Mouse (Mus musculus) stomach, embryonic 16.5 days (tissue): Measurements from ENCODE around the gene Naa15. TPM values are rescaled to one million over a fixed set of nuclear protein-coding genes. Genes with fewer than 3 reads are reported as not detected.

Experiments used
- ATAC-seq: fragments of 200-750 bp; cut with Nextera tagmentation; 2 replicates; pipeline ENCODE4 v1.8.0; 2017; ENCODE audit warnings: moderate number of reproducible peaks, moderate TSS enrichment; ENCODE audit not compliant: insufficient read depth, low FRiP score
- H3K27ac ChIP-seq: fragments of 300-500 bp; sonication (generic); 2 replicates; pipeline ENCODE4 v1.5.1; 2014; ENCODE audit warnings: low read length
- H3K27me3 ChIP-seq: fragments of 300-500 bp; sonication (generic); 2 replicates; pipeline ENCODE4 v1.6.1; 2014; ENCODE audit warnings: low read length, control low read depth, mixed read lengths; ENCODE audit not compliant: control insufficient read depth, insufficient read depth
- H3K36me3 ChIP-seq: fragments of 300-500 bp; sonication (generic); 2 replicates; pipeline ENCODE4 v1.6.1; 2014; ENCODE audit warnings: low read length; ENCODE audit not compliant: control insufficient read depth, insufficient read depth
- H3K4me1 ChIP-seq: fragments of 300-500 bp; sonication (generic); 2 replicates; pipeline ENCODE4 v1.6.1; 2014; ENCODE audit warnings: low read length, control low read depth, mixed read lengths; ENCODE audit not compliant: control insufficient read depth, insufficient read depth
- H3K4me2 ChIP-seq: fragments of 300-500 bp; sonication (generic); 2 replicates; pipeline ENCODE4 v1.6.1; 2014; ENCODE audit warnings: low read depth, low read length, mixed read lengths
- H3K4me3 ChIP-seq: fragments of 300-500 bp; sonication (generic); replicated peaks from 2 replicates; pipeline ENCODE4 v1.5.1; 2014; ENCODE audit warnings: mild to moderate bottlenecking, low read length
- H3K9ac ChIP-seq: fragments of 300-500 bp; sonication (generic); 2 replicates; pipeline ENCODE4 v1.6.1; 2014; ENCODE audit warnings: low read length
- H3K9me3 ChIP-seq: fragments of 300-500 bp; sonication (generic); replicated peaks from 2 replicates; pipeline ENCODE4 v1.6.1; 2016; ENCODE audit warnings: low read length, control low read depth; ENCODE audit not compliant: control insufficient read depth
- WGBS: fragments of 180-500 bp; shearing (Covaris S2); extraction: QIAGEN DNeasy Blood & Tissue Kit; methylation state at CpG from one replicate; pipeline ENCODE4 v1.1.7; 2014; 5-methylcytosine and 5-hydroxymethylcytosine counted together
- polyA plus RNA-seq: library from polyadenylated mRNA; unstranded; fragments of >200 nt; fragmentation: Nextera tagmentation; extraction: Ambion mirVana; gene quantifications from 2 replicates; pipeline ENCODE4 v1.2.1, GENCODE M21; 2015

Naa15 gene
- polyA plus RNA-seq, 1 experiment from 2014 or later: 28.9 TPM

GRCm38 (mm10) chr3:51505465-51505864 lies 90.5 kb downstream of the Naa15 start:
- ATAC-seq: no peak
- H3K27ac ChIP-seq: no peak overlapping the region
- H3K9me3 ChIP-seq: no peaks in the 10 kb centered on the region
- no peaks in the 10 kb centered on the region for H3K27me3 ChIP-seq
- no peak overlapping the region for H3K4me3 ChIP-seq
- no peaks in the 10 kb centered on the region for H3K4me1 ChIP-seq
- H3K36me3 ChIP-seq: no peaks in the 10 kb centered on the region
- whole genome bisulfite sequencing: 61% methylated on average over 19 of the region's 19 CpGs
- H3K4me2 ChIP-seq: no peak overlapping the region
- H3K9ac ChIP-seq: no peak overlapping the region

GRCm38 (mm10) chr3:51510903-51511302 lies 96.0 kb downstream of the Naa15 start:
- no peaks in the 10 kb centered on the region for H3K9me3 ChIP-seq
- peak overlapping the region; percentile 48 for H3K9ac ChIP-seq
- H3K4me1 ChIP-seq: no peaks in the 10 kb centered on the region
- H3K4me3 ChIP-seq: peak overlapping the region; percentile 31
- H3K4me2 ChIP-seq: peak overlapping the region; percentile 51
- peak; percentile 47 for ATAC-seq
- H3K36me3 ChIP-seq: 0 out of 2 replicates have a peak, but pooled peaks cover 4% of the 10 kb centered on the region
- 29% methylated on average over 8 of the region's 8 CpGs for WGBS
- no peak overlapping the region for H3K27ac ChIP-seq
- no peaks in the 10 kb centered on the region for H3K27me3 ChIP-seq

- H3K4me3 ChIP-seq: no peak overlapping the region
- H3K4me2 ChIP-seq: no peak overlapping the region
- 93% methylated on average over 5 of the region's 5 CpGs for WGBS
- H3K27me3 ChIP-seq: no peaks in the 10 kb centered on the region
- no peak overlapping the region for H3K9ac ChIP-seq
- H3K9me3 ChIP-seq: no peaks in the 10 kb centered on the region
- no peak for ATAC-seq
- 0 out of 2 replicates have a peak, but pooled peaks cover 4% of the 10 kb centered on the region for H3K36me3 ChIP-seq
- H3K27ac ChIP-seq: no peak overlapping the region
- H3K4me1 ChIP-seq: no peaks in the 10 kb centered on the region
These were observed 97.0 kb downstream of the Naa15 start for GRCm38 (mm10) chr3:51511983-51512382.

- no peaks in the 10 kb centered on the region for H3K4me1 ChIP-seq
- no peak overlapping the region for H3K27ac ChIP-seq
- H3K9ac ChIP-seq: no peak overlapping the region
- no peak overlapping the region for H3K4me3 ChIP-seq
- 69% methylated on average over 4 of the region's 4 CpGs for WGBS
- 0 out of 2 replicates have a peak, but pooled peaks have one; percentile 41 for ATAC-seq
- no peaks in the 10 kb centered on the region for H3K27me3 ChIP-seq
- no peaks in the 10 kb centered on the region for H3K9me3 ChIP-seq
- no peaks in the 10 kb centered on the region for H3K36me3 ChIP-seq
- no peak overlapping the region for H3K4me2 ChIP-seq
These were observed 102.5 kb downstream of the Naa15 start for GRCm38 (mm10) chr3:51517467-51517866.

GRCm38 (mm10) chr3:51517878-51518762 lies 103.2 kb downstream of the Naa15 start:
- Histone ChIP-seq H3K4me3 (no peak overlapping the region), H3K4me1 (no peaks in the 10 kb centered on the region), H3K9me3 (no peaks in the 10 kb centered on the region), H3K36me3 (no peaks in the 10 kb centered on the region), H3K4me2 (0 out of 2 replicates have a peak overlapping the region, but pooled peaks have one; percentile 13), H3K9ac (no peak overlapping the region), H3K27me3 (no peaks in the 10 kb centered on the region), H3K27ac (peak overlapping the region; percentile 69)
- ATAC-seq: peak; percentile 42; the same call in 1 of the 2 replicates
- WGBS: 67% methylated on average over 12 of the region's 12 CpGs

GRCm38 (mm10) chr3:51518763-51519121 lies 103.8 kb downstream of the Naa15 start:
- H3K4me3 ChIP-seq: no peak overlapping the region
- peak overlapping the region; percentile 69 for H3K27ac ChIP-seq
- H3K36me3 ChIP-seq: peaks cover 6% of the 10 kb centered on the region
- H3K4me2 ChIP-seq: 0 out of 2 replicates have a peak overlapping the region, but pooled peaks have one; percentile 13
- H3K9ac ChIP-seq: no peak overlapping the region
- no peaks in the 10 kb centered on the region for H3K9me3 ChIP-seq
- no peaks in the 10 kb centered on the region for H3K27me3 ChIP-seq
- ATAC-seq: peak; percentile 48; the same call in 1 of the 2 replicates
- 58% methylated on average over 8 of the region's 8 CpGs for WGBS
- H3K4me1 ChIP-seq: no peaks in the 10 kb centered on the region

- no peak for ATAC-seq
- H3K4me3 ChIP-seq: no peak overlapping the region
- peaks cover 8% of the 10 kb centered on the region for H3K36me3 ChIP-seq
- no peaks in the 10 kb centered on the region for H3K4me1 ChIP-seq
- H3K27ac ChIP-seq: no peak overlapping the region
- 85% methylated on average over 14 of the region's 14 CpGs for WGBS
- H3K4me2 ChIP-seq: no peak overlapping the region
- H3K27me3 ChIP-seq: no peaks in the 10 kb centered on the region
- H3K9ac ChIP-seq: no peak overlapping the region
- H3K9me3 ChIP-seq: no peaks in the 10 kb centered on the region
These were observed 106.3 kb downstream of the Naa15 start for GRCm38 (mm10) chr3:51521262-51521661.

- Histone ChIP-seq H3K4me2 (no peak overlapping the region), H3K9me3 (no peaks in the 10 kb centered on the region), H3K27me3 (no peaks in the 10 kb centered on the region), H3K4me1 (no peaks in the 10 kb centered on the region), H3K9ac (no peak overlapping the region), H3K36me3 (peaks cover 30% of the 10 kb centered on the region), H3K4me3 (no peak overlapping the region), H3K27ac (no peak overlapping the region)
- 86% methylated on average over 16 of the region's 16 CpGs for WGBS
- ATAC-seq: no peak
These were observed 110.3 kb downstream of the Naa15 start for GRCm38 (mm10) chr3:51525186-51525785.
